Mouse (Mus musculus): ENCODE measurements around the gene Adgb.

The Adgb gene

GRCm38 (mm10) chr10:10343930-10344329 lies 128.2 kb downstream of the Adgb start:
- DNase-seq: peak; percentile 8

- no peak for DNase-seq
Observed at GRCm38 (mm10) chr10:10325560-10325959, 146.6 kb downstream of the Adgb start.

- no peak for DNase-seq
Observed at GRCm38 (mm10) chr10:10322961-10323360, 149.2 kb downstream of the Adgb start.

GRCm38 (mm10) chr10:10321119-10321781 lies 150.9 kb downstream of the Adgb start:
- peak; percentile 81 for DNase-seq

GRCm38 (mm10) chr10:10320364-10321083 lies 151.6 kb downstream of the Adgb start:
- DNase-seq: no peak

- DNase-seq: no peak
Observed at GRCm38 (mm10) chr10:10318086-10318485, 154.0 kb downstream of the Adgb start.

- no peak for DNase-seq
Observed at GRCm38 (mm10) chr10:10315631-10316030, 156.5 kb downstream of the Adgb start.

- peak; percentile 41 for DNase-seq
Observed at GRCm38 (mm10) chr10:10314521-10314920, 157.6 kb downstream of the Adgb start.

GRCm38 (mm10) chr10:10309877-10310426 lies 162.2 kb downstream of the Adgb start:
- peak; percentile 52 for DNase-seq

- DNase-seq: no peak
Observed at GRCm38 (mm10) chr10:10309056-10309455, 163.1 kb downstream of the Adgb start.

- DNase-seq: peak; percentile 52
Observed at GRCm38 (mm10) chr10:10307384-10307783, 164.7 kb downstream of the Adgb start.

GRCm38 (mm10) chr10:10304370-10304769 lies 167.8 kb downstream of the Adgb start:
- no peak for DNase-seq

GRCm38 (mm10) chr10:10301692-10302091 lies 170.4 kb downstream of the Adgb start:
- DNase-seq: no peak

- peak; percentile 62 for DNase-seq
Observed at GRCm38 (mm10) chr10:10300915-10301439, 171.1 kb downstream of the Adgb start.

GRCm38 (mm10) chr10:10299987-10300386 lies 172.1 kb downstream of the Adgb start:
- no peak for DNase-seq

GRCm38 (mm10) chr10:10287221-10287867 lies 184.8 kb downstream of the Adgb start:
- no peak for DNase-seq

All from kidney, postnatal 14 days (tissue).